Mouse (Mus musculus) CH12.LX (cell line): ENCODE data around the gene Sugt1. TPM values are rescaled to one million over a fixed set of nuclear protein-coding genes. Genes with fewer than 3 reads are reported as not detected.

Experiments
- DNase-seq: peaks from one replicate; pipeline ENCODE4 v3.0.0-alpha.2; 2013; ENCODE audit errors: extremely low read depth
- H3K27ac ChIP-seq: 2 replicates; pipeline ENCODE4 v1.5.1; 2012; ENCODE audit warnings: low read depth, mild to moderate bottlenecking, control low read depth, moderate library complexity; ENCODE audit not compliant: insufficient read depth
- H3K27me3 ChIP-seq: replicated peaks from 2 replicates; pipeline ENCODE3; 2012; ENCODE audit warnings: inconsistent platforms
- H3K36me3 ChIP-seq, 2 experiments: replicated peaks in 1 of 2; 2 replicates each; pipeline versions ENCODE3 to v1.6.1; 2012; ENCODE audit warnings: inconsistent platforms in 1 of 2, low read length in 1 of 2, mild to moderate bottlenecking in 1 of 2, mixed read lengths in 1 of 2, moderate library complexity in 1 of 2; ENCODE audit not compliant: control insufficient read depth in 1 of 2, insufficient read depth in 1 of 2
- H3K4me1 ChIP-seq, 2 experiments: 2 replicates each; pipeline ENCODE4 v1.6.1; 2012; ENCODE audit warnings: inconsistent platforms in 1 of 2, moderate library complexity in 1 of 2; ENCODE audit not compliant: insufficient read depth in 2 of 2, control insufficient read depth in 1 of 2
- H3K4me2 ChIP-seq: 2 replicates; pipeline ENCODE4 v1.6.1; 2012; ENCODE audit warnings: low read depth, mild to moderate bottlenecking, control low read depth; ENCODE audit not compliant: poor library complexity, insufficient read depth, severe bottlenecking
- H3K4me3 ChIP-seq, 3 experiments: fragments of 150-350 bp in 1 of 3; sonication (generic) in 1 of 3; replicated peaks in 1 of 3; 2 replicates each; pipeline versions ENCODE3 to v1.5.1; 2011 to 2012; ENCODE audit warnings: low read depth in 2 of 3, low read length in 2 of 3, mild to moderate bottlenecking in 2 of 3, moderate library complexity in 2 of 3, control low read depth in 1 of 3, improper control_type of control experiment in 1 of 3, inconsistent platforms in 1 of 3, mixed read lengths in 1 of 3; ENCODE audit not compliant: poor library complexity in 1 of 3
- H3K79me2 ChIP-seq: replicated peaks from 2 replicates; pipeline ENCODE4 v1.6.1; 2012; ENCODE audit warnings: mild to moderate bottlenecking, moderate library complexity; ENCODE audit not compliant: control insufficient read depth, poor library complexity, insufficient read depth, severe bottlenecking; ENCODE audit errors: extremely low read depth
- H3K9ac ChIP-seq: 2 replicates; pipeline ENCODE4 v1.6.1; 2012; ENCODE audit warnings: low read depth, mild to moderate bottlenecking, control low read depth, moderate library complexity; ENCODE audit not compliant: insufficient read depth
- H3K9me3 ChIP-seq: replicated peaks from 2 replicates; pipeline ENCODE3; 2012; ENCODE audit warnings: low read length, inconsistent platforms, mixed read lengths
- CHD1 ChIP-seq: IDR thresholded peaks from 2 replicates; pipeline ENCODE4 v1.6.1; 2012; ENCODE audit warnings: low read depth, low read length, improper control_type of control experiment, inconsistent platforms
- HCFC1 ChIP-seq: IDR thresholded peaks from 2 replicates; pipeline ENCODE4 v1.6.1; 2012; ENCODE audit warnings: low read depth, mild to moderate bottlenecking, inconsistent platforms, low read length, improper control_type of control experiment
- IRF4 ChIP-seq: IDR thresholded peaks from 2 replicates; pipeline ENCODE4 v1.6.1; 2014; ENCODE audit warnings: low read depth, mild to moderate bottlenecking, inconsistent platforms, low read length, improper control_type of control experiment
- MXI1 ChIP-seq: IDR thresholded peaks from 2 replicates; pipeline ENCODE4 v1.6.1; 2011; ENCODE audit warnings: mild to moderate bottlenecking, low read depth, low read length, improper control_type of control experiment
- MYC ChIP-seq: IDR thresholded peaks from 2 replicates; pipeline ENCODE4 v1.6.1; 2011; ENCODE audit warnings: low read depth, mild to moderate bottlenecking, improper control_type of control experiment, low read length
- NRF1 ChIP-seq: IDR thresholded peaks from 2 replicates; pipeline ENCODE4 v1.6.1; 2014; ENCODE audit warnings: low read depth, mild to moderate bottlenecking, inconsistent platforms, low read length, improper control_type of control experiment, moderate library complexity
- POLR2A ChIP-seq: IDR thresholded peaks from 2 replicates; pipeline ENCODE4 v1.6.1; 2011; ENCODE audit warnings: low read depth, mild to moderate bottlenecking, improper control_type of control experiment, low read length
- POLR2AphosphoS2 ChIP-seq: IDR thresholded peaks from 2 replicates; pipeline ENCODE4 v1.6.1; 2011; ENCODE audit warnings: low read depth, low read length, improper control_type of control experiment
- RAD21 ChIP-seq: IDR thresholded peaks from 2 replicates; pipeline ENCODE4 v1.6.1; 2011; ENCODE audit warnings: low read depth, mild to moderate bottlenecking, low read length, improper control_type of control experiment, moderate library complexity
- RCOR1 ChIP-seq: conservative IDR thresholded peaks from 2 replicates; pipeline ENCODE4 v1.6.1; 2012; ENCODE audit warnings: low read depth, mild to moderate bottlenecking, inconsistent platforms, low read length, improper control_type of control experiment
- TBP ChIP-seq: conservative IDR thresholded peaks from 2 replicates; pipeline ENCODE4 v1.6.1; 2011; ENCODE audit warnings: low read depth, low read length, improper control_type of control experiment
- TCF12 ChIP-seq: IDR thresholded peaks from 2 replicates; pipeline ENCODE4 v1.6.1; 2014; ENCODE audit warnings: low read depth, mild to moderate bottlenecking, inconsistent platforms, low read length, improper control_type of control experiment
- UBTF ChIP-seq: IDR thresholded peaks from 2 replicates; pipeline ENCODE4 v1.6.1; 2012; ENCODE audit warnings: low read depth, mild to moderate bottlenecking, inconsistent platforms, low read length, improper control_type of control experiment, moderate library complexity
- ZKSCAN1 ChIP-seq: IDR thresholded peaks from 2 replicates; pipeline ENCODE4 v1.6.1; 2012; ENCODE audit warnings: low read depth, inconsistent platforms, low read length, improper control_type of control experiment, borderline replicate concordance
- ZMIZ1 ChIP-seq: IDR thresholded peaks from 2 replicates; pipeline ENCODE4 v1.6.1; 2012; ENCODE audit warnings: low read depth, mild to moderate bottlenecking, inconsistent platforms, low read length, improper control_type of control experiment
- dilution Hi-C: fragments of 300-500 bp; cut with MboI; formaldehyde crosslinking; loops from 2 replicates; pipeline ENCODE4 v1.14.3; 2020; ENCODE audit warnings: low sequenced_read_pairs; ENCODE audit not compliant: extremely low pct_unique_long_range_greater_than_20kb, extremely low pct_ligation_motif_present
- in situ Hi-C: fragments of 300-500 bp; cut with MboI; formaldehyde crosslinking; loops from 3 replicates; pipeline ENCODE4 v1.14.3; 2019; ENCODE audit warnings: low sequenced_read_pairs, low pct_ligation_motif_present, low pct_unique_long_range_greater_than_20kb, mixed read lengths
- polyA plus RNA-seq: library from polyadenylated mRNA; unstranded; fragments of >175 nt; gene quantifications from 2 replicates; pipeline ENCODE4 v1.2.1, GENCODE M21; 2012; ENCODE audit warnings: low read depth; ENCODE audit not compliant: insufficient read length
- total RNA-seq, 2 experiments: library from RNA; depleted of rRNA; stranded (reverse); fragments of 300-350 nt in 1 of 2; fragments of >200 nt in 1 of 2; gene quantifications; 2 replicates each; pipeline ENCODE4 v1.2.3; 2012 to 2014

The Sugt1 gene
- total and polyA plus RNA-seq, 3 experiments: 91.9 to 118 (median 114) TPM

GRCm38 (mm10) chr14:79588534-79588951 lies 1.1 kb downstream of the Sugt1 start:
- Histone ChIP-seq H3K4me1 (peaks cover 4 to 34% of the 10 kb centered on the region in 2 experiments; a peak in 3 of 4 replicates), H3K4me3 (peak overlapping the region; percentile 72 to 85 (median 82)), H3K27ac (no peak overlapping the region), H3K4me2 (peak overlapping the region; percentile 86), H3K79me2 (peaks cover 43% of the 10 kb centered on the region), H3K9me3 (no peaks in the 10 kb centered on the region), H3K27me3 (no peaks in the 10 kb centered on the region), H3K36me3 (peaks cover 12 to 27% of the 10 kb centered on the region in 2 experiments), H3K9ac (peak overlapping the region; percentile 83)
- in situ Hi-C loops: no loop called here
- no peak for DNase-seq
- TF ChIP-seq NRF1 (no peak), HCFC1 (peak; percentile 23; the same call in 1 of the 2 replicates)
- dilution Hi-C loops: no loop called here

- no peak for DNase-seq
- Histone ChIP-seq H3K9me3 (no peaks in the 10 kb centered on the region), H3K79me2 (peaks cover 50% of the 10 kb centered on the region), H3K4me2 (no peak overlapping the region), H3K9ac (no peak overlapping the region), H3K36me3 (peaks cover 11 to 29% of the 10 kb centered on the region in 2 experiments), H3K4me1 (peaks cover 4 to 42% of the 10 kb centered on the region in 2 experiments; a peak in 3 of 4 replicates), H3K4me3 (no peak overlapping the region), H3K27ac (no peak overlapping the region), H3K27me3 (no peaks in the 10 kb centered on the region)
- dilution Hi-C loops: no loop called here
- TF ChIP-seq CHD1 (no peak), IRF4 (no peak), ZMIZ1 (no peak), MXI1 (no peak), POLR2AphosphoS2 (no peak), RAD21 (no peak), UBTF (no peak), RCOR1 (no peak), ZKSCAN1 (no peak), TCF12 (no peak), TBP (no peak), MYC (no peak)
- in situ Hi-C loops: no loop called here
These were observed 1.9 kb downstream of the Sugt1 start for GRCm38 (mm10) chr14:79589401-79589800.

- H3K4me2 ChIP-seq: no peak overlapping the region
- no peak for TF ChIP-seq POLR2A
- TF ChIP-seq, all 38 proteins: peak for 0
- Histone ChIP-seq H3K4me1 (peaks cover 4 to 42% of the 10 kb centered on the region in 2 experiments; a peak in 3 of 4 replicates), H3K4me3 (no peak overlapping the region), H3K9me3 (no peaks in the 10 kb centered on the region), H3K9ac (no peak overlapping the region), H3K79me2 (peaks cover 53% of the 10 kb centered on the region), H3K36me3 (peaks cover 20 to 42% of the 10 kb centered on the region in 2 experiments), H3K27ac (no peak overlapping the region), H3K27me3 (no peaks in the 10 kb centered on the region)
- in situ Hi-C loops (no loop called here), dilution Hi-C loops (no loop called here)
- no peak for DNase-seq
These were observed 3.4 kb downstream of the Sugt1 start for GRCm38 (mm10) chr14:79590916-79591315.
